Comparison of ENCODE assay signal across 8 mouse cellular contexts in genomic region chr7:18746189-18746860, GRCm38 (mm10). TPM values are rescaled to one million over a fixed set of nuclear protein-coding genes. Genes with fewer than 3 reads are reported as not detected.
A peak's percentile ranks its signal among the peaks of the same experiment; 100 is the strongest.
DNase-seq lines count a peak whose midpoint lies in the region; ATAC-seq and TF ChIP-seq lines count a peak whose summit lies in the region.

No protein-coding gene starts in this region.

- H3K36me3 ChIP-seq in embryonic facial prominence, embryonic 13.5 days: no peaks in the 10 kb centered on the region
- no peaks in the 10 kb centered on the region for H3K36me3 ChIP-seq in hindbrain, embryonic 16.5 days (ENCODE audit: control insufficient read depth, insufficient read depth, low read length)
- no peaks in the 10 kb centered on the region for H3K36me3 ChIP-seq in lung, embryonic 16.5 days (ENCODE audit: control insufficient read depth, insufficient read depth, low read length)
- H3K36me3 ChIP-seq in stomach, postnatal 0 days (ENCODE audit: control insufficient read depth, insufficient read depth, low read length): no peaks in the 10 kb centered on the region

- H3K4me1 ChIP-seq in embryonic facial prominence, embryonic 13.5 days: no peaks in the 10 kb centered on the region
- no peaks in the 10 kb centered on the region for H3K4me1 ChIP-seq in hindbrain, embryonic 16.5 days (ENCODE audit: control insufficient read depth, insufficient read depth, low read depth, low read length)
- H3K4me1 ChIP-seq in lung, embryonic 16.5 days (replicated peaks; ENCODE audit: control insufficient read depth, insufficient read depth, low read length): no peaks in the 10 kb centered on the region
- no peaks in the 10 kb centered on the region for H3K4me1 ChIP-seq in stomach, postnatal 0 days (replicated peaks; ENCODE audit: control insufficient read depth, insufficient read depth)

- peak overlapping the region; percentile 24 for H3K4me3 ChIP-seq in embryonic facial prominence, embryonic 13.5 days
- H3K4me3 ChIP-seq in hindbrain, embryonic 16.5 days (ENCODE audit: low read length): peak overlapping the region; percentile 36
- H3K4me3 ChIP-seq in lung, embryonic 16.5 days (ENCODE audit: low read length): no peak overlapping the region
- peak overlapping the region; percentile 21 for H3K4me3 ChIP-seq in stomach, postnatal 0 days (ENCODE audit: low read depth, low read length)

- TF ChIP-seq CTCF in stomach, postnatal 0 days (IDR thresholded peaks at IDR 0.05; ENCODE audit: low read depth): peak; percentile 23

- no peak overlapping the region; the same call in 1 of the 2 replicates for H3K27ac ChIP-seq in embryonic facial prominence, embryonic 13.5 days
- H3K27ac ChIP-seq in hindbrain, embryonic 16.5 days (ENCODE audit: low read depth, low read length): no peak overlapping the region; the same call in 1 of the 2 replicates
- no peak overlapping the region for H3K27ac ChIP-seq in lung, embryonic 16.5 days (ENCODE audit: low read length)
- 0 out of 2 replicates have a peak overlapping the region, but pooled peaks have one; percentile 45 for H3K27ac ChIP-seq in stomach, postnatal 0 days (replicated peaks)

- no peak for ATAC-seq in embryonic facial prominence, embryonic 13.5 days (ENCODE audit: insufficient number of reproducible peaks, insufficient read depth, low FRiP score, low TSS enrichment, low read depth)
- peak; percentile 46; the same call in 1 of the 2 replicates for ATAC-seq in hindbrain, embryonic 16.5 days
- no peak for ATAC-seq in lung, embryonic 16.5 days (ENCODE audit: low read depth)
- ATAC-seq in stomach, postnatal 0 days (ENCODE audit: low FRiP score, low TSS enrichment): peak; percentile 84
- ATAC-seq in frontal cortex, adult (ENCODE audit: low TSS enrichment): no peak

- peaks cover 3% of the 10 kb centered on the region; the same call in 1 of the 2 replicates for H3K9me3 ChIP-seq in embryonic facial prominence, embryonic 13.5 days
- H3K9me3 ChIP-seq in hindbrain, embryonic 16.5 days (ENCODE audit: control insufficient read depth, low read length): no peaks in the 10 kb centered on the region
- H3K9me3 ChIP-seq in lung, embryonic 16.5 days (ENCODE audit: control insufficient read depth, low read length): peaks cover 3% of the 10 kb centered on the region; the same call in 1 of the 2 replicates
- H3K9me3 ChIP-seq in stomach, postnatal 0 days (ENCODE audit: control insufficient read depth, low read length): no peaks in the 10 kb centered on the region

- 9% methylated on average over 20 of the region's 20 CpGs for WGBS in embryonic facial prominence, embryonic 13.5 days
- WGBS in hindbrain, embryonic 16.5 days: 7% methylated on average over 20 of the region's 20 CpGs
- WGBS in lung, embryonic 16.5 days: 15% methylated on average over 20 of the region's 20 CpGs
- WGBS in stomach, postnatal 0 days: 9% methylated on average over 20 of the region's 20 CpGs

- no peak overlapping the region for H3K9ac ChIP-seq in embryonic facial prominence, embryonic 13.5 days
- H3K9ac ChIP-seq in hindbrain, embryonic 16.5 days (ENCODE audit: low read depth, low read length): peak overlapping the region; percentile 56
- no peak overlapping the region for H3K9ac ChIP-seq in lung, embryonic 16.5 days (ENCODE audit: low read length)
- H3K9ac ChIP-seq in stomach, postnatal 0 days (ENCODE audit: low read length): no peak overlapping the region; the same call in 1 of the 2 replicates

- DNase-seq in kidney, adult 18-20 months: peak; percentile 6
- no peak for DNase-seq in kidney, adult 11 months
- DNase-seq in stomach, postnatal 0 days (ENCODE audit: low spot score): peak; percentile 61
- DNase-seq in layer of hippocampus, postnatal 10 days (ENCODE audit: low spot score in 2 of 2): no peak

- H3K27me3 ChIP-seq in embryonic facial prominence, embryonic 13.5 days: peaks cover 28% of the 10 kb centered on the region
- H3K27me3 ChIP-seq in hindbrain, embryonic 16.5 days (replicated peaks; ENCODE audit: control insufficient read depth, insufficient read depth, low read length): peaks cover 7% of the 10 kb centered on the region
- H3K27me3 ChIP-seq in lung, embryonic 16.5 days (ENCODE audit: control insufficient read depth, insufficient read depth, low read depth, low read length): peaks cover 12% of the 10 kb centered on the region
- no peaks in the 10 kb centered on the region for H3K27me3 ChIP-seq in stomach, postnatal 0 days (ENCODE audit: control insufficient read depth, insufficient read depth, low read length)

- no peak for TF ChIP-seq EP300 in stomach, postnatal 0 days (optimal IDR thresholded peaks at IDR 0.05)

- H3K4me2 ChIP-seq in embryonic facial prominence, embryonic 13.5 days: peak overlapping the region; percentile 45
- peak overlapping the region; percentile 56 for H3K4me2 ChIP-seq in hindbrain, embryonic 16.5 days (ENCODE audit: low read length)
- peak overlapping the region; percentile 37; the same call in 1 of the 2 replicates for H3K4me2 ChIP-seq in lung, embryonic 16.5 days (ENCODE audit: low read depth, low read length)
- peak overlapping the region; percentile 45 for H3K4me2 ChIP-seq in stomach, postnatal 0 days (replicated peaks; ENCODE audit: low read depth)

RNA-seq across cellular contexts. Expression of gene Psg22, which starts 28.4 kb away (rescaled TPM):
- not detected in 2 replicates for polyA plus RNA-seq in embryonic facial prominence, embryonic 13.5 days (2015; fragmentation: Nextera tagmentation; extraction: Ambion mirVana)
- polyA plus RNA-seq in hindbrain, embryonic 16.5 days (2015; fragmentation: Nextera tagmentation; extraction: Ambion mirVana): not detected in 2 replicates
- not detected in 2 replicates for polyA plus RNA-seq in lung, embryonic 16.5 days (2015; fragmentation: Nextera tagmentation; extraction: Ambion mirVana)
- polyA plus RNA-seq in stomach, postnatal 0 days (2015; fragmentation: Nextera tagmentation; extraction: Ambion mirVana): not detected in 2 replicates
- total RNA-seq in layer of hippocampus, postnatal 10 days (2021): not detected

RNA-seq across cellular contexts. Expression of gene Psg19, which starts 52.0 kb away (rescaled TPM):
- polyA plus RNA-seq in embryonic facial prominence, embryonic 13.5 days (2015; fragmentation: Nextera tagmentation; extraction: Ambion mirVana): not detected in 2 replicates
- not detected in 2 replicates for polyA plus RNA-seq in hindbrain, embryonic 16.5 days (2015; fragmentation: Nextera tagmentation; extraction: Ambion mirVana)
- polyA plus RNA-seq in lung, embryonic 16.5 days (2015; fragmentation: Nextera tagmentation; extraction: Ambion mirVana): not detected in 2 replicates
- polyA plus RNA-seq in stomach, postnatal 0 days (2015; fragmentation: Nextera tagmentation; extraction: Ambion mirVana): not detected in 2 replicates
- not detected for total RNA-seq in layer of hippocampus, postnatal 10 days (2021)

Comparison
In these comparisons a context has a peak if more than half of its experiments do, and no peak if none do; other contexts are left out.
1. DNase-seq: peak in kidney, adult 18-20 months (single experiment) and stomach, postnatal 0 days (single experiment); none in kidney, adult 11 months (single experiment) and layer of hippocampus, postnatal 10 days (0 of 2).
2. ATAC-seq: peak in hindbrain, embryonic 16.5 days (single experiment) and stomach, postnatal 0 days (single experiment); none in embryonic facial prominence, embryonic 13.5 days (single experiment), lung, embryonic 16.5 days (single experiment) and frontal cortex, adult (single experiment).
3. Peak in every context shown above with its lines, with median percentiles within 50 percentile points of each other: H3K4me2 ChIP-seq.